Mouse (Mus musculus): Measurements from ENCODE around the gene Gm3676. TPM values are rescaled to one million over a fixed set of nuclear protein-coding genes. Genes with fewer than 3 reads are reported as not detected.

Gene Gm3676
- polyA plus RNA-seq (2014; fragmentation: Illumina TruSeq; extraction: RNeasy Lipid Tissue Mini Kit (QIAGEN cat#74804); ENCODE audit: low read depth, low replicate concordance) = not detected

GRCm38 (mm10) chr14:41646387-41646786, at the start of gene Gm3676:
Gm3676 (minus strand) TSS chr14:41646487.

DNA sequence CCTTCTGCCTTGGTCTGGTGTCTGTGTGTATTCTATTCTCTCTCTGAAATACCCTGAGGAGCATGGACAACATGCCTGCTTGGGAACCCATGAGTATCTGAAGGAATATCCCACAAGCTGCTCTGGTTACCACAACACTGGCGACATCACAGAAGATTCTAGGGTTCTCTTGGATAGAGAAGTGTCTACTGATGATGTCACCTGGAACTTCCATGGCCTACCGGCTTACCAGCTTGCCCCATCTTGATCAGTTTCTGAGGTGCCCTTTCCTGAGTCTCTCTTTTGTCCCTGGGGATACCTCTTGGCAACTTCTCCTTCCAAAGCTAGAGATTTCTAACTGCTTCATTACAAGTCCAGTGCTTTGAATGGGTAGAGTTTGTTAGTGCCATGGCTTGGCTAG, 21.8 kb downstream of the Gm3676 start, which contains the start of gene Gm3072:
TSS of gene Gm3072 (minus strand) at position 101 of the 400 bp plus-strand sequence.

Other genes starting within 250 kb of the Gm3676 start
- not detected for gene Gm6482, start 238.2 kb downstream of the Gm3676 start, polyA plus RNA-seq (2014; fragmentation: Illumina TruSeq; extraction: RNeasy Lipid Tissue Mini Kit (QIAGEN cat#74804); ENCODE audit: low read depth, low replicate concordance)
- gene Gm7954, start 193.0 kb downstream of the Gm3676 start, polyA plus RNA-seq (2014; fragmentation: Illumina TruSeq; extraction: RNeasy Lipid Tissue Mini Kit (QIAGEN cat#74804); ENCODE audit: low read depth, low replicate concordance) = not detected
- gene Gm3486, start 157.0 kb downstream of the Gm3676 start, polyA plus RNA-seq (2014; fragmentation: Illumina TruSeq; extraction: RNeasy Lipid Tissue Mini Kit (QIAGEN cat#74804); ENCODE audit: low read depth, low replicate concordance) = not detected
- gene Gm7970, start 90.9 kb downstream of the Gm3676 start, polyA plus RNA-seq (2014; fragmentation: Illumina TruSeq; extraction: RNeasy Lipid Tissue Mini Kit (QIAGEN cat#74804); ENCODE audit: low read depth, low replicate concordance) = not detected
- gene 1700049E17Rik2, start 73.3 kb downstream of the Gm3676 start, polyA plus RNA-seq (2014; fragmentation: Illumina TruSeq; extraction: RNeasy Lipid Tissue Mini Kit (QIAGEN cat#74804); ENCODE audit: low read depth, low replicate concordance) = not detected
- gene Gm3072, start 21.9 kb downstream of the Gm3676 start, polyA plus RNA-seq (2014; fragmentation: Illumina TruSeq; extraction: RNeasy Lipid Tissue Mini Kit (QIAGEN cat#74804); ENCODE audit: low read depth, low replicate concordance) = not detected
- not detected for gene Gm8068, start 55.4 kb upstream of the Gm3676 start, polyA plus RNA-seq (2014; fragmentation: Illumina TruSeq; extraction: RNeasy Lipid Tissue Mini Kit (QIAGEN cat#74804); ENCODE audit: low read depth, low replicate concordance)
- gene Gm7929, start 104.1 kb upstream of the Gm3676 start, polyA plus RNA-seq (2014; fragmentation: Illumina TruSeq; extraction: RNeasy Lipid Tissue Mini Kit (QIAGEN cat#74804); ENCODE audit: low read depth, low replicate concordance) = not detected
- gene Gm47189, start 126.0 kb upstream of the Gm3676 start, polyA plus RNA-seq (2014; fragmentation: Illumina TruSeq; extraction: RNeasy Lipid Tissue Mini Kit (QIAGEN cat#74804); ENCODE audit: low read depth, low replicate concordance) = not detected

All from heart, adult 10 weeks (tissue).